Mouse (Mus musculus) bone marrow, adult 2 months (tissue): ENCODE measurements around the gene Hoxb1. TPM values are rescaled to one million over a fixed set of nuclear protein-coding genes. Genes with fewer than 3 reads are reported as not detected.

Experiments
- H3K27ac ChIP-seq: fragments of 200-500 bp; 2 replicates; pipeline ENCODE4 v1.5.1; 2012; ENCODE audit warnings: low read depth, mild to moderate bottlenecking, control low read depth, inconsistent platforms, low read length; ENCODE audit not compliant: control insufficient read depth, poor library complexity, insufficient read depth
- H3K4me1 ChIP-seq: fragments of 200-500 bp; 2 replicates; pipeline ENCODE4 v1.6.1; 2011; ENCODE audit warnings: low read length; ENCODE audit not compliant: control insufficient read depth, insufficient read depth
- H3K4me3 ChIP-seq: fragments of 200-500 bp; replicated peaks from 2 replicates; pipeline ENCODE3; 2011; ENCODE audit warnings: mild to moderate bottlenecking, low read depth, low read length, control low read depth; ENCODE audit not compliant: control insufficient read depth
- CTCF ChIP-seq: fragments of 200-500 bp; IDR thresholded peaks from 2 replicates; pipeline ENCODE4 v1.5.1; 2011; ENCODE audit warnings: low read length, control low read depth; ENCODE audit not compliant: control insufficient read depth, insufficient read depth
- POLR2A ChIP-seq: fragments of 200-500 bp; IDR thresholded peaks from 2 replicates; pipeline ENCODE4 v1.6.1; 2011; ENCODE audit warnings: low read depth, mild to moderate bottlenecking, control low read depth, low read length, borderline replicate concordance; ENCODE audit not compliant: control insufficient read depth
- WGBS: fragments of 180-500 bp; shearing (Covaris S2); methylation state at CpG from one replicate; pipeline ENCODE4 v1.1.7; 2018; 5-methylcytosine and 5-hydroxymethylcytosine counted together
- polyA plus RNA-seq: library from polyadenylated mRNA; stranded (reverse); fragments of >200 nt; gene quantifications from 2 replicates; pipeline ENCODE4 v1.2.4, GENCODE M21; 2011; ENCODE audit warnings: low replicate concordance; ENCODE audit not compliant: missing spikeins, insufficient read depth, insufficient read length

The Hoxb1 gene
- polyA plus RNA-seq, 1 experiment = not detected

GRCm38 (mm10) chr11:96349491-96350340 lies 15.8 kb upstream of the Hoxb1 start:
- Histone ChIP-seq H3K4me1 (no peaks in the 10 kb centered on the region), H3K4me3 (no peak overlapping the region), H3K27ac (no peak overlapping the region)
- WGBS = 66% methylated on average over 14 of the region's 14 CpGs
- TF ChIP-seq CTCF (no peak), POLR2A (no peak)

GRCm38 (mm10) chr11:96350341-96350624 lies 15.3 kb upstream of the Hoxb1 start, which contains the start of gene Hoxb2:
Hoxb2 (plus strand) TSS chr11:96350525.
- TF ChIP-seq POLR2A (no peak), CTCF (no peak)
- no peak within 1 kb of the TSS for H3K27ac ChIP-seq
- no peaks in the 10 kb centered on the region for H3K4me1 ChIP-seq
- WGBS = 68% methylated on average over 2 of the region's 2 CpGs
- no peak within 1 kb of the TSS for H3K4me3 ChIP-seq

DNA sequence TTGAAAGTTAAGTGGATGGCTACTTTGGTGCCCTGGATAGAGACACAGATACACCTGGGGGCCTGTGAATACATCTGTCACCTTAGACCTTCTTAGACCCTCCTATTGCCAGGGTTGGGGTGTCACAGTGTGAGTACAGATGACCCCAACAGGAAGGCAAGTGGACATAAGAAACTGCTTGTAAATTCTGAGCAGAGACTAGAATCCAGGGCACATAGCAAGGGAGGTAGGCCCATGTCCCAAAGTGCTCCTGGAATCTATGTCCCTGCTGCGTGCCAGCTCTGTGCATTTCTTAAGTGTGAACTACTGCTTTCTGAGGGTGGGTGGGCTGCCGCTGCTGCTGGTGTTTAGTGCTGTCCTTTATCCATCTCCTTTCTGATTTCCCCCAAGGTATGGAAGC lies 14.8 kb upstream of the Hoxb1 start:
- Histone ChIP-seq H3K4me3 (no peak overlapping the region), H3K4me1 (no peaks in the 10 kb centered on the region), H3K27ac (no peak overlapping the region)
- WGBS = 94% methylated on average over 2 of the region's 2 CpGs
- TF ChIP-seq CTCF (no peak), POLR2A (no peak)

GRCm38 (mm10) chr11:96351312-96351711 lies 14.2 kb upstream of the Hoxb1 start:
- Histone ChIP-seq H3K4me1 (no peaks in the 10 kb centered on the region), H3K4me3 (no peak overlapping the region), H3K27ac (no peak overlapping the region)
- 42% methylated on average over 11 of the region's 11 CpGs for WGBS
- TF ChIP-seq CTCF (no peak), POLR2A (no peak)

DNA sequence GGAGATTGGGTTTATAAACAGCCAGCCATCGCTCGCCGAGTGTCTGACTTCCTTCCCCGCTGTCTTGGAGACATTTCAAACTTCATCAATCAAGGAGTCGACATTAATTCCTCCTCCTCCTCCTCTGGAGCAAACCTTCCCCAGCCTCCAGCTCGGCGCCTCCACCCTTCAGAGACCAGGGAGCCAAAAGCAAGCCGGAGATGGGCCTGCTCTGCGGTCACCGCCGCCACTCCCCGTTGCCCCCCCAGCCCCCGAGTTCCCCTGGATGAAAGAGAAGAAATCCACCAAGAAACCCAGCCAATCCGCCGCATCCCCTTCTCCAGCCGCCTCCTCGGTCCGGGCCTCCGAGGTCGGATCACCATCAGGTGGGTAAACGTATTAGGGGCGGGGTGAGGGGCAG lies 13.7 kb upstream of the Hoxb1 start:
- TF ChIP-seq POLR2A (no peak), CTCF (no peak)
- WGBS = 2% methylated on average over 22 of the region's 22 CpGs
- no peak overlapping the region for H3K27ac ChIP-seq
- H3K4me3 ChIP-seq = no peak overlapping the region
- no peaks in the 10 kb centered on the region for H3K4me1 ChIP-seq

GRCm38 (mm10) chr11:96352691-96353521 lies 12.6 kb upstream of the Hoxb1 start:
- no peak overlapping the region for H3K4me3 ChIP-seq
- no peaks in the 10 kb centered on the region for H3K4me1 ChIP-seq
- no peak overlapping the region for H3K27ac ChIP-seq
- TF ChIP-seq CTCF (no peak), POLR2A (no peak)
- 2% methylated on average over 75 of the region's 75 CpGs for WGBS

DNA sequence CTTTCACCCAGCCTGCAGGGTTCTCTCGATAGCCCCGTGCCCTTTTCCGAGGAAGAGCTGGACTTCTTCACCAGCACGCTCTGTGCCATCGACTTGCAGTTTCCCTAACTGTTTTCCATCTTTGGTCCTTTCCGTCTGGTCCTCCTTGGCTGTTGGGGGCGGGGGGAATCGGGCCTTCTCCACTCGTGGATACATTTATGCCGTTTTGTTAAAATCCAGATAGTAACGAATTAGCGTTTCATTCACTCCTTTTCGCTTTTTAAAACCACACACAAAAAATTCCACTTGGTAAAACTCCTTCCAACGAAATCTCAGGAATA lies 12.1 kb upstream of the Hoxb1 start:
- Histone ChIP-seq H3K27ac (no peak overlapping the region), H3K4me3 (no peak overlapping the region), H3K4me1 (no peaks in the 10 kb centered on the region)
- TF ChIP-seq CTCF (no peak), POLR2A (no peak)
- WGBS = 17% methylated on average over 14 of the region's 14 CpGs

GRCm38 (mm10) chr11:96353939-96354338 lies 11.6 kb upstream of the Hoxb1 start:
- Histone ChIP-seq H3K4me1 (no peaks in the 10 kb centered on the region), H3K27ac (no peak overlapping the region), H3K4me3 (no peak overlapping the region)
- TF ChIP-seq CTCF = no peak
- no peak for TF ChIP-seq POLR2A
- WGBS = 66% methylated on average over 8 of the region's 8 CpGs
